Mouse (Mus musculus): ENCODE measurements around the gene Ola1.
A peak's percentile ranks its signal among the peaks of the same experiment; 100 is the strongest.

Ola1 gene

GRCm38 (mm10) chr2:73066307-73067167 is 152.2 kb downstream of the Ola1 start:
- no peak for DNase-seq (ENCODE audit: low spot score)

GRCm38 (mm10) chr2:73063911-73064619 is 154.7 kb downstream of the Ola1 start:
- DNase-seq (ENCODE audit: low spot score) = no peak

GRCm38 (mm10) chr2:73060259-73060585 is 158.5 kb downstream of the Ola1 start:
- no peak for DNase-seq (ENCODE audit: low spot score)

GRCm38 (mm10) chr2:73059550-73060258 is 159.0 kb downstream of the Ola1 start:
- no peak for DNase-seq (ENCODE audit: low spot score)

GRCm38 (mm10) chr2:73058344-73058743 is 160.4 kb downstream of the Ola1 start:
- DNase-seq (ENCODE audit: low spot score) = no peak

- no peak for DNase-seq (ENCODE audit: low spot score)
Observed at GRCm38 (mm10) chr2:73057589-73057988, 161.1 kb downstream of the Ola1 start.

GRCm38 (mm10) chr2:73056090-73056956 is 162.4 kb downstream of the Ola1 start:
- DNase-seq (ENCODE audit: low spot score) = no peak

GRCm38 (mm10) chr2:73053791-73054490 is 164.8 kb downstream of the Ola1 start:
- DNase-seq (ENCODE audit: low spot score) = no peak

GRCm38 (mm10) chr2:73050401-73050800 is 168.3 kb downstream of the Ola1 start:
- DNase-seq (ENCODE audit: low spot score) = no peak

- DNase-seq (ENCODE audit: low spot score) = no peak
Observed at GRCm38 (mm10) chr2:73049977-73050376, 168.7 kb downstream of the Ola1 start.

- peak; percentile 88 for DNase-seq (ENCODE audit: low spot score)
Observed at GRCm38 (mm10) chr2:73049001-73049684, 169.6 kb downstream of the Ola1 start.

GRCm38 (mm10) chr2:73047061-73047741 is 171.5 kb downstream of the Ola1 start:
- peak; percentile 98 for DNase-seq (ENCODE audit: low spot score)

GRCm38 (mm10) chr2:73046576-73046975 is 172.1 kb downstream of the Ola1 start:
- DNase-seq (ENCODE audit: low spot score) = peak; percentile 85

- no peak for DNase-seq (ENCODE audit: low spot score)
Observed at GRCm38 (mm10) chr2:73045505-73045904, 173.2 kb downstream of the Ola1 start.

All from adipocyte (in vitro differentiated cells).